Mouse (Mus musculus): ENCODE measurements around the gene Zeb2. TPM values are rescaled to one million over a fixed set of nuclear protein-coding genes. Genes with fewer than 3 reads are reported as not detected.

Zeb2 gene
- polyA plus RNA-seq, 1 experiment from 2014 or later = 52.2 TPM

DNA sequence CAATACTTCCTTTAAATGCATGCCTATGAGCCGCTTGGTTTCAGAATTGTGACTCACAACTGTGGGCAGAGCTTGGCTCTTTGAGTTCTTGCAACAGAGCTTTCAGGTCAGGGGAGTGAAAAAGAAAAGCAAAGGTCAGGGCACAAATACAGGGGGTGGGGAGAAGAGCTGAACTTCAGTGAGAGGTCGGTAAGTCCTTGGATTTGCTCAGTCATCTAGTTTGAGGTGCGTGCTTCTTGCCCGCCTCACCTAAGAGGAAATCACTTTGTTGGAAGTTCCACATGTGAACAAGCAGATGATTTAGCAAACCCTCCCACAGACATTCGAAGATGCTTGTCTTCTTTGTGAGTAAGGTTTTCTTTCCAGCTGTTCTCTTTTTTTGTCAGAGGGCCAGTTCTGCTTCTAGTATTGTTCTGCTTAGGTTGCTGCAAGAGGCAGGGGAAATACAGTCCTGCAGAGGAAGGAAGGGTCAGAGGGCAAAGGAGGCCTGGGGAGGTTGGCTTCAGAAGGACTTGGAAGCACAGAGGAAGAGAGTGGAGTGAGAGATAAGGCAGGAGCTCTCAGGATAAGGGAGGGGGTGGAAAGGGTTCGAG is 164.3 kb downstream of the Zeb2 start:
- H3K4me2 ChIP-seq (replicated peaks; ENCODE audit: low read depth, low read length) = no peak overlapping the region
- H3K27me3 ChIP-seq (ENCODE audit: control insufficient read depth, insufficient read depth, low read length) = no peaks in the 10 kb centered on the region
- WGBS = 38% methylated on average over 6 of the region's 6 CpGs
- 0 out of 2 replicates have a peak, but pooled peaks cover 4% of the 10 kb centered on the region for H3K4me1 ChIP-seq (ENCODE audit: control insufficient read depth, insufficient read depth, low read length)
- ATAC-seq (ENCODE audit: low FRiP score, low TSS enrichment) = no peak; the same call in 1 of the 2 replicates
- H3K9ac ChIP-seq (ENCODE audit: low read depth, low read length) = no peak overlapping the region
- no peak overlapping the region for H3K4me3 ChIP-seq (ENCODE audit: low read length)
- peak overlapping the region; percentile 13 for H3K27ac ChIP-seq (ENCODE audit: low read depth, low read length)
- H3K9me3 ChIP-seq (ENCODE audit: control insufficient read depth, low read length) = no peaks in the 10 kb centered on the region
- H3K36me3 ChIP-seq (ENCODE audit: control insufficient read depth, insufficient read depth, low read length) = no peaks in the 10 kb centered on the region

- no peaks in the 10 kb centered on the region for H3K9me3 ChIP-seq (ENCODE audit: control insufficient read depth, low read length)
- no peak overlapping the region for H3K9ac ChIP-seq (ENCODE audit: low read depth, low read length)
- 58% methylated on average over 4 of the region's 4 CpGs for WGBS
- no peaks in the 10 kb centered on the region for H3K36me3 ChIP-seq (ENCODE audit: control insufficient read depth, insufficient read depth, low read length)
- H3K4me3 ChIP-seq (ENCODE audit: low read length) = no peak overlapping the region
- ATAC-seq (ENCODE audit: low FRiP score, low TSS enrichment) = no peak
- H3K27ac ChIP-seq (ENCODE audit: low read depth, low read length) = no peak overlapping the region
- H3K4me2 ChIP-seq (replicated peaks; ENCODE audit: low read depth, low read length) = no peak overlapping the region
- H3K4me1 ChIP-seq (ENCODE audit: control insufficient read depth, insufficient read depth, low read length) = 0 out of 2 replicates have a peak, but pooled peaks cover 4% of the 10 kb centered on the region
- H3K27me3 ChIP-seq (ENCODE audit: control insufficient read depth, insufficient read depth, low read length) = no peaks in the 10 kb centered on the region
These were observed 165.5 kb downstream of the Zeb2 start for GRCm38 (mm10) chr2:44951651-44952213.

GRCm38 (mm10) chr2:44944689-44945088 is 172.5 kb downstream of the Zeb2 start:
- Histone ChIP-seq H3K27ac (ENCODE audit: low read depth, low read length) (no peak overlapping the region), H3K9me3 (ENCODE audit: control insufficient read depth, low read length) (no peaks in the 10 kb centered on the region), H3K27me3 (ENCODE audit: control insufficient read depth, insufficient read depth, low read length) (no peaks in the 10 kb centered on the region), H3K4me1 (ENCODE audit: control insufficient read depth, insufficient read depth, low read length) (no peaks in the 10 kb centered on the region), H3K4me2 (replicated peaks; ENCODE audit: low read depth, low read length) (no peak overlapping the region), H3K4me3 (ENCODE audit: low read length) (no peak overlapping the region), H3K36me3 (ENCODE audit: control insufficient read depth, insufficient read depth, low read length) (no peaks in the 10 kb centered on the region), H3K9ac (ENCODE audit: low read depth, low read length) (no peak overlapping the region)
- no peak for ATAC-seq (ENCODE audit: low FRiP score, low TSS enrichment)
- WGBS = 94% methylated on average over 2 of the region's 2 CpGs

Small RNAs within 50 kb of the gene (microRNA-seq; reads per million reads assigned to microRNA genes)
- 0.63 reads per million for gene Mir5129

Other genes starting within 250 kb of the Zeb2 start
- gene Gtdc1, start 189.7 kb downstream of the Zeb2 start, polyA plus RNA-seq (2014; fragmentation: Nextera tagmentation; extraction: Ambion mirVana) = 13.6 and 14.3 TPM in 2 replicates

Data from kidney, embryonic 14.5 days (tissue).